ENCODE assay signal across 10 mouse cellular contexts in genomic region chr5:121068821-121069220, GRCm38 (mm10). TPM values are rescaled to one million over a fixed set of nuclear protein-coding genes. Genes with fewer than 3 reads are reported as not detected.
DNase-seq lines count a peak whose midpoint lies in the region; ATAC-seq lines count a peak whose summit lies in the region.
"Had no signal": no experiment of that assay in that cellular context is flagged by ENCODE, and none has a peak within 500 bp of the region (broad histone marks: within the 10 kb centered on the region; RNA-seq: fewer than 3 reads in every experiment).

No protein-coding gene starts in this region.

- WGBS in hindbrain, embryonic 12.5 days = 3% methylated on average over 11 of the region's 11 CpGs

- H3K4me3 ChIP-seq in hindbrain, embryonic 12.5 days = no peak overlapping the region

- peak; percentile 3 for DNase-seq in heart, adult 8-10 months (ENCODE audit: low spot score)
- DNase-seq in heart, adult 11 months = no peak
- peak; percentile 26 for DNase-seq in 416B (ENCODE audit: low read depth)
- peak; percentile 83 for DNase-seq in cerebellum, adult 9-11 months
- DNase-seq in ovary, postnatal 36 days (ENCODE audit: low spot score) = peak; percentile 28
- DNase-seq in spleen, postnatal 36 days (ENCODE audit: low spot score in 2 of 2) = no peak
- no peak for DNase-seq in thymus, postnatal 14 days

- peak overlapping the region; percentile 24; the same call in 1 of the 2 replicates for H3K27ac ChIP-seq in hindbrain, embryonic 12.5 days

- ATAC-seq in hindbrain, embryonic 12.5 days (ENCODE audit: low FRiP score) = no peak

- no peaks in the 10 kb centered on the region for H3K9me3 ChIP-seq in hindbrain, embryonic 12.5 days (replicated peaks)

- H3K4me2 ChIP-seq in hindbrain, embryonic 12.5 days (replicated peaks) = 0 out of 2 replicates have a peak overlapping the region, but pooled peaks have one; percentile 4

- H3K36me3 ChIP-seq in hindbrain, embryonic 12.5 days = no peaks in the 10 kb centered on the region

- no peak overlapping the region for H3K9ac ChIP-seq in hindbrain, embryonic 12.5 days

- H3K27me3 ChIP-seq in hindbrain, embryonic 12.5 days = no peaks in the 10 kb centered on the region

- H3K4me1 ChIP-seq in hindbrain, embryonic 12.5 days = peaks cover 13% of the 10 kb centered on the region

RNA-seq across cellular contexts. Expression of gene Rph3a, which starts 58.9 kb away (rescaled TPM):
- under 1 TPM in 2 of 4 experiments, not detected in 2; 0.06 to 0.12 TPM for total RNA-seq in heart, adult 8-10 months (2022)
- polyA plus RNA-seq in hindbrain, embryonic 12.5 days (2016; fragmentation: Nextera tagmentation; extraction: Ambion mirVana) = 6.7 and 8.8 TPM in 2 replicates
- total RNA-seq: CH12.LX had no signal
- polyA plus RNA-seq: liver, embryonic 16.5 days had no signal

Comparison
In these comparisons a context has a peak if more than half of its experiments do, and no peak if none do; other contexts are left out.
1. DNase-seq: peak in heart, adult 8-10 months (single experiment), 416B (single experiment), cerebellum, adult 9-11 months (single experiment) and ovary, postnatal 36 days (single experiment); none in heart, adult 11 months (single experiment), spleen, postnatal 36 days (0 of 2) and thymus, postnatal 14 days (single experiment).